Mouse (Mus musculus) hindbrain, embryonic 11.5 days (tissue): Measurements from ENCODE around the gene Kcnq4. TPM values are rescaled to one million over a fixed set of nuclear protein-coding genes. Genes with fewer than 3 reads are reported as not detected.
A peak's percentile ranks its signal among the peaks of the same experiment; 100 is the strongest.

Experiments used
- ATAC-seq: fragments of 200-750 bp; cut with Nextera tagmentation; 2 replicates; pipeline ENCODE4 v1.8.0; 2017; ENCODE audit warnings: mild to moderate bottlenecking, moderate TSS enrichment, moderate library complexity; ENCODE audit not compliant: low FRiP score
- DNase-seq: peaks from one replicate; pipeline ENCODE4 v3.0.0-alpha.2; 2015; ENCODE audit warnings: low spot score
- H3K27ac ChIP-seq: fragments of 300-500 bp; sonication (generic); 2 replicates; pipeline ENCODE4 v1.5.1; 2014; ENCODE audit warnings: mild to moderate bottlenecking, low read depth, low read length
- H3K27me3 ChIP-seq: fragments of 300-500 bp; sonication (generic); 2 replicates; pipeline ENCODE4 v1.6.1; 2014; ENCODE audit warnings: mild to moderate bottlenecking, low read length, moderate library complexity, mixed read lengths; ENCODE audit not compliant: control insufficient read depth, insufficient read depth
- H3K36me3 ChIP-seq: fragments of 300-500 bp; sonication (generic); 2 replicates; pipeline ENCODE4 v1.6.1; 2014; ENCODE audit warnings: mild to moderate bottlenecking, low read length, moderate library complexity, mixed read lengths; ENCODE audit not compliant: control insufficient read depth, insufficient read depth
- H3K4me1 ChIP-seq: fragments of 300-500 bp; sonication (generic); replicated peaks from 2 replicates; pipeline ENCODE4 v1.6.1; 2014; ENCODE audit warnings: low read length, mixed read lengths; ENCODE audit not compliant: control insufficient read depth, insufficient read depth
- H3K4me2 ChIP-seq: fragments of 300-500 bp; sonication (generic); replicated peaks from 2 replicates; pipeline ENCODE4 v1.6.1; 2014; ENCODE audit warnings: mild to moderate bottlenecking, low read depth, low read length
- H3K4me3 ChIP-seq: fragments of 300-500 bp; sonication (generic); 2 replicates; pipeline ENCODE4 v1.5.1; 2014; ENCODE audit warnings: low read depth, low read length
- H3K9ac ChIP-seq: fragments of 300-500 bp; sonication (generic); 2 replicates; pipeline ENCODE4 v1.6.1; 2014; ENCODE audit warnings: low read depth, low read length
- H3K9me3 ChIP-seq: fragments of 300-500 bp; sonication (generic); 2 replicates; pipeline ENCODE4 v1.6.1; 2016; ENCODE audit warnings: low read length; ENCODE audit not compliant: control insufficient read depth
- WGBS: fragments of 180-500 bp; shearing (Covaris S2); extraction: QIAGEN DNeasy Blood & Tissue Kit; methylation state at CpG from one replicate; pipeline ENCODE4 v1.1.7; 2014; 5-methylcytosine and 5-hydroxymethylcytosine counted together
- polyA plus RNA-seq: library from polyadenylated mRNA; unstranded; fragments of >200 nt; fragmentation: Nextera tagmentation; extraction: Ambion mirVana; gene quantifications from 2 replicates; pipeline ENCODE4 v1.2.1, GENCODE M21; 2014

Kcnq4 gene
- polyA plus RNA-seq, 1 experiment from 2014 or later = 2.4 TPM

DNA sequence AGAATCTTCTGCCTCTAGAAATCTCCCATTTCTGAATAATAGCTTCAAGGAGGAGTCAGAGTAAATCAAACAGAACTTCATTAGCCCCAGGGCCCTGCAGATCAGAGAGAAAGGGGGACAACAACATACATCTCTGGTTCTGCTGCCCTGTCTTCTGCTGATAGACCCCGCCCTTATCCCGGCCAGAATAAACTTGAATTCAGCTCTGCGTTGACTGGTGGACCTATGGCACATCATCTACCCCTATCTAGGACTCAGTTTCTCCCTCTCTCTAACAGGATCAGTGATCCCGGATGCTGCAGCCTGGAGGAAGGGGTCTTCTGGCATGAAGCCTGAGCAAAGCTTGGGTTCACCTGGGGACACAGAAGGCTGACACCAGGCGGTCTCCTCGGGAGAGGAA, 17.8 kb downstream of the Kcnq4 start:
- no peaks in the 10 kb centered on the region; the same call in none of the 2 replicates for H3K4me1 ChIP-seq
- peaks cover 10% of the 10 kb centered on the region for H3K27me3 ChIP-seq
- no peak; the same call in 1 of the 2 replicates for ATAC-seq
- H3K9me3 ChIP-seq = no peaks in the 10 kb centered on the region
- 31% methylated on average over 6 of the region's 6 CpGs for WGBS
- peak overlapping the region; percentile 89 for H3K4me2 ChIP-seq
- H3K9ac ChIP-seq = no peak overlapping the region
- H3K27ac ChIP-seq = no peak overlapping the region
- H3K36me3 ChIP-seq = no peaks in the 10 kb centered on the region
- peak overlapping the region; percentile 48 for H3K4me3 ChIP-seq
- DNase-seq = no peak

DNA sequence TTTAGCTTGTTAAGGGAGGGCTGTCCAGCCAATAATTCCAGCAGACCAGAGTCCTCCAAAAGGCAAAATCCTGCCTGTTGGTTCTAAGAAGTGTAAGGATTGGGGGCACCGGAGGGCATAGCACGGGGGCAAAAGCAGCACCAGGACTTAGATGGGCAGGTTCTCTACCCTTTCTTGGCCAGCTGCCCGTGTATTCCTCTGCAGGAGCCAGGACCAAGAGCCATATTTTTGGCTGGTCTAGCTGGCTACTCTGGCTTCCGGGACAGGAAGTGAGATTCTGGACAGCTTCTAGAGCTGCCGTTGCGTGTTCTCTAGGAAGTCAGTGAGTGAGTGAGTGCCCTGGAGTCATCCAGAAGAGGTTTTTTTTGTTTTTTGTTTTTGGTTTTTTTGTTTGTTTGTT, 18.3 kb downstream of the Kcnq4 start:
- no peak for ATAC-seq
- Histone ChIP-seq H3K36me3 (no peaks in the 10 kb centered on the region), H3K9ac (no peak overlapping the region), H3K27me3 (peaks cover 10% of the 10 kb centered on the region), H3K27ac (no peak overlapping the region), H3K4me2 (no peak overlapping the region), H3K9me3 (no peaks in the 10 kb centered on the region), H3K4me3 (no peak overlapping the region), H3K4me1 (no peaks in the 10 kb centered on the region; the same call in none of the 2 replicates)
- 72% methylated on average over 6 of the region's 6 CpGs for WGBS
- DNase-seq = no peak

DNA sequence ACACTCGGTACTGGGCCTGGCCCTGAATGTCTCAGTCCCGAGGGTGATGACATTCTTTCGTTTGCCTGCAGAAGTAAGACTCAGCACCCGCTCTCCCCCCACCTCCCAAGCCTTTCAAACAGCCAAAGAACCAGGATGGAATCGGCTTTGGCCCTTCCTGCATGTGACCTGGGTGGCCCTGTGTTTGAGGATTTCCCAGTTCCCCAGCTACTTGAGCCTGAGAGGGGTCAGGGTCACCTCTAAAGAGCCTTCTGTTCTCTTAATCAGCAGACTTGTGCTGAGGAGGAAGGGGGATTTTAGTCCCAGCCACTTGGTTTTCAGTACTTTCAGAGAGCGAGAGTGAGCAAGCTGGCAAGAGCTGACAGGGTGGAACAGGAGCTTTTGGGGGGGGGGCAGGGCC, 19.0 kb downstream of the Kcnq4 start:
- no peak overlapping the region for H3K4me3 ChIP-seq
- H3K27ac ChIP-seq = no peak overlapping the region
- no peak overlapping the region for H3K4me2 ChIP-seq
- no peaks in the 10 kb centered on the region for H3K36me3 ChIP-seq
- ATAC-seq = no peak
- no peak overlapping the region for H3K9ac ChIP-seq
- H3K4me1 ChIP-seq = no peaks in the 10 kb centered on the region; the same call in none of the 2 replicates
- no peaks in the 10 kb centered on the region for H3K9me3 ChIP-seq
- 59% methylated on average over 6 of the region's 6 CpGs for WGBS
- H3K27me3 ChIP-seq = peaks cover 10% of the 10 kb centered on the region
- DNase-seq = no peak

DNA sequence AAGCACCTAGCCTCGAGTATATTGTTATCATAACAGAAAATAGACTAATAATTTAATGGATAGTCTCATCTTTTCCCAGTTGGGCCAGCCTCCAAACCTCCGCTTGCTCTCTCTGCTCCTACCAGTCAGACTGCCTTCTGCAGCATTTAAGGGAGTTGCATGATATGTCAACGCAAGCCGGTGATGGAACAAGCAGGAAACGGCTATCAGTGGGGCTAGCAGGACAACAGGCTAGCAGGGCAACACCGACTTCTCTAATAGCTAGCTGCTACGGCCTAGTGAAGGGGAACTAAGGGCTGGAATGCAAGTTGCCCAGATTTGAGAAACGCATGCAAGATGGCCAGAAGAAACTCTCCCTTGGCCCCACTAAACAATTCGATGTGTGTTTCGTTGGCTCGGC, 20.6 kb downstream of the Kcnq4 start:
- Histone ChIP-seq H3K4me1 (no peaks in the 10 kb centered on the region; the same call in none of the 2 replicates), H3K27me3 (peaks cover 10% of the 10 kb centered on the region), H3K4me2 (no peak overlapping the region), H3K27ac (no peak overlapping the region), H3K9ac (no peak overlapping the region), H3K9me3 (no peaks in the 10 kb centered on the region), H3K4me3 (no peak overlapping the region), H3K36me3 (no peaks in the 10 kb centered on the region)
- DNase-seq = no peak
- WGBS = 79% methylated on average over 11 of the region's 11 CpGs
- ATAC-seq = no peak

DNA sequence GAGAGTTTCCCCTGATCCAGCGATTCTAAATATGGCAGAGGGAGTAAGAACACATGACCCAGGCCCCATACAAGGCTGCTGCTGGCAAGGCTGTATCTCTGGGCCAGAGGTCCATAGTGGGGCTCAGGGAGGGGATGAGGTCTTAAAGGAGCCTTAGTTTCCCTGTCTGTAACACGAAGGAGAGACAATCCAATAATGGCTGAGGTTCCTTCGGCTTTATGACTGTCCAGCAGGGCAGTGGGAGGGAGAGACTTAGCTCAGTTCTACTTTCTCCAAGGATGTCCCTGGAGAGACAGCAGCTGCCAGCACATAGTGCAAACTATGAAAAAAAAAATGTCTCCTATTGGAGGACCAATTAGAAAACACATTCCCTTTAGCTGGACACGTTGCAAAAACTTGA, 22.2 kb downstream of the Kcnq4 start:
- Histone ChIP-seq H3K27me3 (no peaks in the 10 kb centered on the region), H3K4me1 (no peaks in the 10 kb centered on the region; the same call in 1 of the 2 replicates), H3K4me2 (no peak overlapping the region), H3K9me3 (no peaks in the 10 kb centered on the region), H3K27ac (no peak overlapping the region), H3K4me3 (no peak overlapping the region), H3K9ac (no peak overlapping the region), H3K36me3 (no peaks in the 10 kb centered on the region)
- DNase-seq = no peak
- ATAC-seq = no peak
- WGBS = 61% methylated on average over 4 of the region's 4 CpGs

DNA sequence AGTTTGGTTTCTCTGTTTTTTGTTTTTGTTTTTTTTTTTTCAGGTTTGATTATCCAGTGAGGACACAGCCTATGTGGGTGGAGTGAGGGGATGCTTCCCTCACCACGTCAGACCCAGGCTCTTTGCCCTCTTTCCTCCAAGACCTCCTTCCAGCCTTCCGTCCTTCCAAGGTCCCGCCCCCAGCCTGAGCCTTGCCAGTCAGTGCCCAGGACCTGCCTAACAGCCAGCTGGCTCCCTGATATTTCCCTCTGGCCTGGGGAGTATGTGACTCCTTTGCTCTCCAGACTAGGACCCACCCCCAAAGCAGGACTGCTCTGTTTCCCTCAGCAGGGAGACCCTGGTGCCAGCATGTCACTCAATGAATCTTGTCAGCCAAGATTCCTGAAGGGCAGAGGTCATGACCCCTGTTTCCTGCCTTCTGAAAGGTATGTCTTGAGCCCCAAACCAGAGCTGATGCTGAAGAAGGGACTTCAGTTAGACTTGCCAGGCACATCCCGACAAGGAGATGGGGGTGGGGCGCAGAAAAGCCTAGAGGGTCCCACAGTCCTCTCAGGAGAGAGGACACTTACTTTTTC, 22.8 kb downstream of the Kcnq4 start:
- ATAC-seq (no peak), DNase-seq (no peak)
- no peaks in the 10 kb centered on the region for H3K9me3 ChIP-seq
- H3K4me3 ChIP-seq = no peak overlapping the region
- no peak overlapping the region for H3K4me2 ChIP-seq
- WGBS = 20% methylated on average over 5 of the region's 5 CpGs
- H3K4me1 ChIP-seq = no peaks in the 10 kb centered on the region
- H3K27me3 ChIP-seq = no peaks in the 10 kb centered on the region
- H3K27ac ChIP-seq = no peak overlapping the region
- H3K9ac ChIP-seq = no peak overlapping the region
- H3K36me3 ChIP-seq = no peaks in the 10 kb centered on the region

DNA sequence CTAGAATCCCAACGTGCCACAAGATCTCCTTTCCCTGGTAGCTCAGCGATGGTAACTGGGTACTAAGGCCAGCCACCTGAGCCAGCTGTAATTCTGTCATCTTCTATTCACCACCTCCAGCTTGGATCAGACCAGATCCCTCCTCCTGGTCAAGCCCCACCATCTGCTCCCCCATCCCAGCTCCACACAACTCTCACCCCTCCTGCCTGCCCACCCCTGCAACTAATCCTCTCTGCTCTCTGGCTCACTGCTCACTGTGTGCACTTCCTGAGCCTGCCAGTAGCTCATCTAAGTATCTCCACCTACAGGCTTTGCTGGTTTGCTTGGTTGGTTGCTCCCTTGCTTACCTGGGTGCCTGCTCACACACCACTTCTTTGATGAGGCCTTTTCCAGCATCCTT, 26.8 kb downstream of the Kcnq4 start:
- H3K36me3 ChIP-seq = no peaks in the 10 kb centered on the region
- H3K27ac ChIP-seq = no peak overlapping the region
- H3K4me3 ChIP-seq = no peak overlapping the region
- H3K9ac ChIP-seq = no peak overlapping the region
- WGBS = 65% methylated on average over 2 of the region's 2 CpGs
- no peak overlapping the region for H3K4me2 ChIP-seq
- DNase-seq = no peak
- H3K4me1 ChIP-seq = peaks cover under 1% of the 10 kb centered on the region; the same call in 1 of the 2 replicates
- no peaks in the 10 kb centered on the region for H3K9me3 ChIP-seq
- ATAC-seq = no peak
- H3K27me3 ChIP-seq = peaks cover 6% of the 10 kb centered on the region; the same call in 1 of the 2 replicates

DNA sequence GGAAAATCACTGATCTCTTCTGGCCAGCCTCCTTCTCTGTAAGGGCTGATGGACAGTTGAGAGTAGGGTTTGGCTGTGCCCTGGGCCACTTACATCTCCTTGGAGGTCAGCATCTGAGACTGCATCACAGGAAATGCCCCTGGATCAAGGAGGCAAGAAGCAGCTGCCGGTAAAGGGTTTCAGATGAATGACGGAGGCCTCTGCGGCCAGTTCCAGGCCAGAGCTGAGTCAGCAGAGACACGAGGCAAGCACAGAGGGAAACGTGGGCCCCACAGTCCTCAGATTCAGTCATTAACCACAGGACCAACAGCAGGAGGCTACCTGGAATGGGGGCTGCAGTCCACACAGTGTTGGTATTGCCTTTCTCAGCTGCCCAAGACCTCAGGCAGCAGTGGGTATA, 29.3 kb downstream of the Kcnq4 start:
- DNase-seq (no peak), ATAC-seq (no peak)
- H3K4me1 ChIP-seq = peaks cover 3% of the 10 kb centered on the region; the same call in 1 of the 2 replicates
- H3K4me2 ChIP-seq = no peak overlapping the region
- no peaks in the 10 kb centered on the region for H3K9me3 ChIP-seq
- no peak overlapping the region for H3K27ac ChIP-seq
- no peak overlapping the region for H3K9ac ChIP-seq
- no peak overlapping the region for H3K4me3 ChIP-seq
- peaks cover 10% of the 10 kb centered on the region; the same call in 1 of the 2 replicates for H3K27me3 ChIP-seq
- no peaks in the 10 kb centered on the region for H3K36me3 ChIP-seq
- 29% methylated on average over 5 of the region's 5 CpGs for WGBS

DNA sequence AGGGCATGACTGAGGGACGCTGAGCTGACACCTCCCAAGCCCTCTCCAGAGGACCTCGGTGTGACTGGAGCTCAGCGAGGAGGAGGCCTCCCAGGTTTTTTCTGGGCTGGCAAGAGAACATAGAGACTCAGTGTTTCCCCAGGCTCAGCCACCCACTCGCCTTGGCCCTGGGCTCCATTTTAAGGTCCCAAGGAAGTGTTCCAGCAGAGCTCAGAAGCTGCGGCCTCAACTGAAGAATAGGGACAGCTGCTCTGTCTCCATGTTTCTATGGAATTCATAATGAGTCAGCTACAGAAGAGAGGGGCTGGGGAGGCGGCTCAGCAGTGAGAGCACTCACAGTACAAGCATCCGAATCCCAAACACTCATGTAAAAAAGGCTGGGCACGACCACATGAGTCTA, 30.8 kb downstream of the Kcnq4 start:
- ATAC-seq (no peak), DNase-seq (no peak)
- 73% methylated on average over 8 of the region's 8 CpGs for WGBS

More for the DNA sequence above, 30.8 kb downstream of the Kcnq4 start:
- Histone ChIP-seq H3K27me3 (peaks cover 10% of the 10 kb centered on the region; the same call in 1 of the 2 replicates), H3K9ac (no peak overlapping the region), H3K36me3 (no peaks in the 10 kb centered on the region), H3K4me2 (no peak overlapping the region), H3K9me3 (no peaks in the 10 kb centered on the region), H3K27ac (no peak overlapping the region), H3K4me1 (peaks cover 3% of the 10 kb centered on the region; the same call in 1 of the 2 replicates), H3K4me3 (no peak overlapping the region)
